Mouse (Mus musculus): Measurements from ENCODE around the gene Cttn.

The Cttn gene

GRCm38 (mm10) chr7:144387537-144387936 is 83.3 kb downstream of the Cttn start:
- DNase-seq = no peak
